Mouse (Mus musculus) c-Kit-negative CD71-positive TER-119-positive erythroid progenitor cells, embryonic 14.5 days (primary cell): ENCODE results near the gene Gm28053.

Experiments used
- DNase-seq: peaks from one replicate; pipeline ENCODE4 v3.0.0-alpha.2; 2013; ENCODE audit warnings: low read depth, low spot score

Gene Gm28053

DNA sequence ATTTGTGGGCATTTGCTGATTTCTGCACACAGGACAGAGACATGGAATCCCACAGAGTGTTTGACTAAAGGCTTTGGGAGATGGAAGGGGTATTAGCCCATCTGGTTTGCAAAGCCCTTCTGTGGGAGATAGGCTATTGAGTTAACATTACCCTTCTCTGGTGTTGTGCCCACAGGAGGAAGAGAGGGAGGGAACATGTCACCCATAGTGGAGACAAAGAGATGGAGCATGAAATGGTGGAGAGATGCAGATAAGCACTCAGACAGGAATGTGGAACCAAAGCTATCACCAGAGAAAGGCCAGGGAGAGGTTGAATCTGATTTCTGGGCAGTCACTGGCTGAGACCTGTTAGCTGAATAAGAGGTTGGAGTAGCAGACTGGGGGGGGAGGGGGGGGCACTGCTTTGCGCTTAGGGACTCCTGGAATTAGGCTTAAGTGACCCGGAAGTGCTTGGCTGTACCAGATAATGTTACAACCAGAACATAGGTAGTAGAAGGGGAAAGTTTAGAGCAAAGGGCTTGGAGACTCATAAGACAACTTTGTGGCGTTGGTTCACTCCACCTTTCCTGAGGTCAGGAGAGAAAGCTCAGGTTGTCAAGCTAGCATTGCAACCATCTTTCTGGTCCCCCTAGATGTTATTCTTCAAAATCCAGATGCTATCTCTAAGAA lies 22.2 kb downstream of the Gm28053 start:
- no peak for DNase-seq

DNA sequence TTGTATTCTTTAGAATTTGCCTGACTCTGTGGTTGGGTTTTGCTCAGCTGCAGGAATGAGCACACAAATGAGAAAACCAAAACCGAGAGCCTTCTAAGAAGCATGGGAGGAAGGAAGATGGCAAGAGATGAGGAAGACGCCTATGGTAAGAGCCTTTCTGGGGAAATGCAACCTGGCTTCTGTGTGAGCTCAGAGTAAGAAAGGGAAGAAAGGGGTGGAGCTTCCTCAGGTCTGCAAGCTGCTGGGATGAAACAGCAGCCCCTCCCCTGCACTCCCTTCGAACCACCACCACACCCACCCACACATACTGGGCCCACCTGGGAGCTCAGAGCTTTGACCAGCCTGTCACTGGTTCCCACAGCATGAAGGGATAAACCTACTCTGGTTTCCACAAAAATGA lies 22.9 kb downstream of the Gm28053 start:
- DNase-seq, result no peak

DNA sequence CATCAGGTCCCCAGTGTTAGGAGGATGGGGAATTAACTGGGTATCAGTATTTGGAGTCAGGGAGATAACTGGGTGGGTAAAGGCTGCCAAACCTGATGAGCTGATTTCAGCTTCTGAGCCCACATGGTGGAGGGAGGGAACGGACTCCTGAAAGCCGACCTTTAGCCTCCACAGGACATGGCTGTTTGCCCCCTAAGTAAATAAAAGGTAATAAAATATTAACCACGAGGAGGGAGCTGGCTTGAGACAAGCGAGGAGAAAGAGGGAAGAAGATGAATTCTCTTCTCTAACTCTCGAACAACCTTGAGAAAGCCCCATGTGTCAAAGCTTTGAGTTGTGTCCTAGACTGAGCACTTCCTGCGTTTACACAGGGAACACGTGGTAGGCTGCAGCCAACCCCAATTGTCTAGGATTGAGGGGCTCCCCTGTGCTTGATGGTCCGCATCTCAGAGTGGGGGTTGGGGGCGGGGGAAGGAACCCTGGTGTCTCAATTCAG lies 23.4 kb downstream of the Gm28053 start:
- no peak for DNase-seq

GRCm38 (mm10) chr6:48742422-48743351 lies 24.3 kb downstream of the Gm28053 start:
- DNase-seq, result no peak

- no peak for DNase-seq
Observed at GRCm38 (mm10) chr6:48745490-48745889, 27.1 kb downstream of the Gm28053 start.

GRCm38 (mm10) chr6:48745959-48746889 lies 27.8 kb downstream of the Gm28053 start, which contains the start of gene Gimap5:
Gimap5 (plus strand) TSS chr6:48746197.
- DNase-seq, result no peak

- no peak for DNase-seq
Observed at GRCm38 (mm10) chr6:48747091-48747966, 28.9 kb downstream of the Gm28053 start.

DNA sequence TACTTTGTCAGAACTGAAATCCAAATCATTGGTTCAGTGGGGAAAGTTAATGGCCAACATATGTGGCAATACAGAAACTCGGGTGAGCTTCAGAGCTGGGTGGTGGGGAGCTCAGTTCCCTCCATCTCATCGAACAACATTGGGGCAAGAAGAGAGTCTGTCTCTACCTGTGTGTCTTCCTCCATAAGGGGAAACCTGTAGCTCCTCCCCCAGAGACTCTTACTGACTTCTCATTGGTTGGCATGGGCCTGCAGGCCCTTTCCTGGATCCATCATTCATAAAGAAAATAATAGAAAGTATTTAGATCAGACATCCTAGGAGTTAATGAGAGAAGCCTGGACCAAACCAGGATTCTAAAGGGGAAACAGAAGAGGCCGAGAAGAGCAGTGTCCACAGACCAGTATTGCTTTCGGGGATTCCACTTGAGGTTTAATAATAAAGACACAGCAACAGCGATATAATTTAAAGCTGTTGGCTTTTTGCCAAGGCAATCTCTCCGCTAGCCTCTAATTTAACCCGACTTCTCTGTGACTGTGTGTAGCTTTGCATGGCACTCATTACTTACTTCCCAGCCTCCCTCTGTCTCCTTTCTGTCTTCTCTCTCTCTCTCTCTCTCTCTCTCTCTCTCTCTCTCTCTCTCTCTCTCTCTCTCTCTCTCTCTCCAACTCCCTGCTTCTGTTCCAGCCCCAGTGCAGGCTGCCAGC lies 45.3 kb downstream of the Gm28053 start:
- no peak for DNase-seq

DNA sequence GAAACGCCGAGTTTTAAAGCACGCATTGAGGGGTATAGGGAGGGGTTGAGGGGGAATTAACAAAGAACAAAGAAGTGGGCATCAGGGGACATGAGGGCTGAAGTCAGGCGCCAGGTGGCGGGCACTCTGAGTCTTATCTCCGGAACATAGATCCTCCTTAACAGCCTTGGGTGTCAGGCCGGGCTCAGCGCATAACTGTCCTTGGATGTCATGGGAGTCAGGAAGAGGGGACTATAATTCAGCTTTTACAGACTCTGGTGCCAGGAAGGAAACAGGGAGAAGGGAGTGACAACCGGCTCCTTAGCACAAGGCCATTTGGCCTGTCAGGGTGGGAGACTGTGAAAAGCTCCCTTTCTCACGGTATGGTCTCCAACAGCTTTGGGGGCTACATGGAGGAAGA lies 46.1 kb downstream of the Gm28053 start:
- no peak for DNase-seq

GRCm38 (mm10) chr6:48768178-48768869 lies 49.9 kb downstream of the Gm28053 start:
- DNase-seq, result no peak

- no peak for DNase-seq
Observed at GRCm38 (mm10) chr6:48768933-48769332, 50.5 kb downstream of the Gm28053 start.

DNA sequence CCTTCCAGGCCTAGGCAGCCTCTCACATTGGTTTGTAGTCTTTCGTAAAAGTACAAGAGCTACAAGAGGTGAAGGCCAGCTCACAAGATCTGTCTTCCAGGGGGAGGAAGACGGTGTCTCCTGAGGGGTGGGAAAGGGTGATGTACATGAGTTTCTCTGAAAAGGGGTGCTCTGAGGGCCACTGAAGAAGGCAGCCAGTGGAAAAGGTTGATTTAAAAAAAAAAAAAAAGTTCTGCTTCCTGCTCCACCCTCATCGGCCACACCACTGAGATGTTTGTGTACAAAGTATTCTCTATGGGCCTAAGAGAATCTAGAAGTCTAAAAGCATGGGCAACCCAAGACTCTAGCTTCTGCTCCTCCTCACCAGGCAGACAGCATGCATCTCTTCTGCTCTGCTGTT lies 52.3 kb downstream of the Gm28053 start, which contains the start of gene Gimap3:
Gene Gimap3, minus strand, starts transcription at position 156 of the 400 bp plus-strand sequence.
- no peak for DNase-seq

- no peak for DNase-seq
Observed at GRCm38 (mm10) chr6:48772030-48772429, 53.6 kb downstream of the Gm28053 start.

DNA sequence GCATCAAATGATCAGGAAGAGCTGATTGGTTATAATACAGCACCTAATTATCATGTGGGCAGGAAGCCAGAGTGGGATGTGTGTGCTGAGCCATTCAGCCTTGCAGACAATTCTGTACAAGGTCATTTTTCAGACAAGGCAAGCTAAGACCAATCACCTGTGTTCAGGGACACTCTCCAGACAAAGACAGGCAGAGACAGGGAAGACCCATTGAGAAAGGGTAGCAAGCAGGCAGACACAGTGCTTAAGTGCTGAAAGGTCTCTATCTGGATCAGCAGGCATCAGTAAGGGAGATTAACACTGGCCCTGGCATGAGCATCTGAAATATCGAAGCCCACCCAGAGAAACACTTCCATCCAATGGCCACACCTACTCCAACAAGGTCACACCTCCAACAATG lies 66.0 kb downstream of the Gm28053 start:
- DNase-seq, result no peak

- DNase-seq, result no peak
Observed at GRCm38 (mm10) chr6:48785189-48785588, 66.8 kb downstream of the Gm28053 start.

- DNase-seq, result no peak
Observed at GRCm38 (mm10) chr6:48785601-48786000, 67.2 kb downstream of the Gm28053 start.

DNA sequence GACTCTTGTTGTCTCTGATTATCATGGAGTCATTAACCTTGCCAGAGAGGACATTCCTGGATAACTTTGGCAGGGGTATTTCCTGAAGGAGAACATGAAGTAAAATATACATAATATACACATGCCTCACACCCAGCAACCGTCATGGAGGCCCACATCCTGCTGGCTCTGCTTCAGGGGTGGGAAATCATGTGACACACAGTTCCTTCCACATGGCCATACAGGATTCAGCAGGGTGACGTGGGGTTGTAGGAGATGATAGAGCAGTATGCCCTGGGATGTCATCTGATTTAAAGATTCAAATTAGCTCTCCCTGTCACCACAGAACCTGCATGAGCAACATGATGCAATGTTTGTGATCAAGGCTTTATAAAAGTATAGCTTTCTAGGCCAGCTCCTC lies 69.5 kb downstream of the Gm28053 start:
- no peak for DNase-seq

- no peak for DNase-seq
Observed at GRCm38 (mm10) chr6:48801897-48802296, 83.5 kb downstream of the Gm28053 start.
